Mouse (Mus musculus) cerebellum, adult 2 months (tissue): ENCODE measurements at regions not wholly inside any gene's neighbourhood (a gene's known extent, or its start where the extent isn't known, plus 50 kb on each side); places are given as distances from the start of the nearest gene placed in this dataset.

Experiments used
- CTCF ChIP-seq: fragments of 200-500 bp; IDR thresholded peaks from 2 replicates; pipeline ENCODE4 v1.5.1; 2011; ENCODE audit warnings: low read depth, mild to moderate bottlenecking, control low read depth, low read length, moderate library complexity, borderline replicate concordance; ENCODE audit not compliant: insufficient read depth
- POLR2A ChIP-seq: fragments of 200-500 bp; IDR thresholded peaks from 2 replicates; pipeline ENCODE4 v1.6.1; 2011; ENCODE audit warnings: low read length, control low read depth, borderline replicate concordance; ENCODE audit not compliant: insufficient read depth

- no peak for TF ChIP-seq POLR2A
- no peak for TF ChIP-seq CTCF
Observed at GRCm38 (mm10) chr10:16498580-16498979, 1224.4 kb upstream of the Cited2 start.
